Mouse (Mus musculus) limb, embryonic 10.5 days (tissue): ENCODE results near the gene Olfr916. TPM values are rescaled to one million over a fixed set of nuclear protein-coding genes. Genes with fewer than 3 reads are reported as not detected.

Experiments
- DNase-seq: peaks from one replicate; pipeline ENCODE4 v3.0.0-alpha.2; 2017; ENCODE audit warnings: low spot score
- H3K27ac ChIP-seq: fragments of 300-500 bp; sonication (generic); 2 replicates; pipeline ENCODE4 v1.5.1; 2016; ENCODE audit warnings: mild to moderate bottlenecking
- H3K27me3 ChIP-seq: fragments of 300-500 bp; sonication (generic); 2 replicates; pipeline ENCODE4 v1.6.1; 2016; ENCODE audit warnings: low read depth, mild to moderate bottlenecking; ENCODE audit not compliant: poor library complexity, severe bottlenecking
- H3K36me3 ChIP-seq: fragments of 300-500 bp; sonication (generic); 2 replicates; pipeline ENCODE4 v1.6.1; 2016; ENCODE audit warnings: mild to moderate bottlenecking, moderate library complexity
- H3K4me1 ChIP-seq: fragments of 300-500 bp; sonication (generic); 2 replicates; pipeline ENCODE4 v1.6.1; 2016
- H3K4me3 ChIP-seq: fragments of 300-500 bp; sonication (generic); 2 replicates; pipeline ENCODE4 v1.5.1; 2016; ENCODE audit warnings: mild to moderate bottlenecking, moderate library complexity
- H3K9me3 ChIP-seq: fragments of 300-500 bp; sonication (generic); replicated peaks from 2 replicates; pipeline ENCODE4 v1.6.1; 2016; ENCODE audit warnings: mild to moderate bottlenecking
- WGBS: fragments of 180-500 bp; shearing (Covaris S2); methylation state at CpG from one replicate; pipeline ENCODE4 v1.1.7; 2016; 5-methylcytosine and 5-hydroxymethylcytosine counted together
- polyA plus RNA-seq: library from polyadenylated mRNA; unstranded; fragments of >200 nt; fragmentation: Nextera tagmentation; extraction: Ambion mirVana; gene quantifications from 2 replicates; pipeline ENCODE4 v1.2.1, GENCODE M21; 2016

Gene Olfr916
- not detected in 2 replicates for polyA plus RNA-seq

DNA sequence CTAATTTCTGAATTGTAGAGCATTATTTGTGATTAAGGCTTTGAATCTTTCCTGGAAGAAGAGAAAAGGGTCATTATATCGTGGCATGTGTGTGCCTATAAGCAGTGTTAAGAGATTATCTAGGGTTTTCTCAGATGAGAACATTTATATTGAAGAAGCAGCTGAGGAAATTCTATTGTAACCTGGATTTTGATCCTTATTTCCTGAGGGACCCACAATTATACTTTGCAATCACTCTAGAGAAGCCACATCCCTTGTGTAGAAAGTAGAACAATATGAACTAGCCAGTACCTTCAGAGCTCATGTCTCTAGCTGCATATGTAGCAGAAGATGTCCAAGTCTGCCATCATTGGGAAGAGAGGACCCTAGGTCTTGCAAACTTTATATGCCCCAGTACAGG is at the start of gene Olfr916:
TSS of gene Olfr916 (minus strand) at position 101 of the 400 bp plus-strand sequence.
- Histone ChIP-seq H3K36me3 (no peaks in the 10 kb centered on the region), H3K27ac (no peak within 1 kb of the TSS), H3K4me1 (no peaks in the 10 kb centered on the region), H3K4me3 (no peak within 1 kb of the TSS), H3K27me3 (no peaks in the 10 kb centered on the region), H3K9me3 (no peaks in the 10 kb centered on the region)
- DNase-seq = no peak
- 78% methylated on average over 1 of the region's 1 CpGs for WGBS

DNA sequence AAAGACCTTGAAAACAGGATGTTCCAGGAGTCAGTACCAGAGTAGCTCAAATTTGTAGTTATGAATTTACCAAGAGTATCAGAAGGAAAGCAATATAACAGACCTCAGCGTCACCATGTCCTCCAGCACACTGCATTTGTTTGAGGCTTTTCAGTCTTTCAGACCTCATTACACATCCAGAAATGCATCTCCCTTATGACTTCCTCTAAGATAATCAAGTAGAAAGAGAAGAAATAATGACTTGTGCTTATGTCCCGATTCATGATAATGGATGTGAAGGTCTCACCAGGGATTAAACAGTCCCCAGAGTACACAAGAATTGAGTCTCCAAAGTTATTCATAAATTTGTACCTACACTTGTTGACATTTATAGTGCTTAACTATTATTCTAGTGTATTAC is 14.8 kb upstream of the Olfr916 start, which contains the start of gene Olfr918:
TSS of gene Olfr918 (minus strand) at position 101 of the 400 bp plus-strand sequence.
- no peaks in the 10 kb centered on the region for H3K27me3 ChIP-seq
- no peak within 1 kb of the TSS for H3K27ac ChIP-seq
- no peaks in the 10 kb centered on the region for H3K9me3 ChIP-seq
- H3K4me3 ChIP-seq = no peak within 1 kb of the TSS
- H3K4me1 ChIP-seq = no peaks in the 10 kb centered on the region
- no peak for DNase-seq
- WGBS = 95% methylated on average over 2 of the region's 2 CpGs
- H3K36me3 ChIP-seq = no peaks in the 10 kb centered on the region

DNA sequence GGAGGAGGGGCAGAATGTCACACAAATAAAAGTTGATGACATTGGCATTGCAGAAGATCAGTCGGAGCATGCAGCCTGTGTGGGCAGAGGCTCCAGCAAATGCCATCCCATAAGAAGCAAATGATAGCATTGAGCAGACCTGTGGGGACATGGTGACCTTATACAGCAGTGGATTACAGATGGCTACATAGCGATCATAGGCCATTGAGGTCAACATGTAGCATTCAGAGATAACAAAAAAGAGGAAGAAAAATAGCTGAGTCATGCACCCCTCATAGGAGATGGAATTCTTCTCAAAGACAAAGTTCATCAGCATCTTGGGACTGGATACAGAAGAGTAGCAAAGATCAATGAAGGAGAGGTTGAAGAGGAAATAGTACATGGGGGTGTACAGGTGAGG is 13.2 kb upstream of the Olfr916 start:
- no peaks in the 10 kb centered on the region for H3K4me1 ChIP-seq
- no peaks in the 10 kb centered on the region for H3K9me3 ChIP-seq
- 90% methylated on average over 2 of the region's 2 CpGs for WGBS
- H3K4me3 ChIP-seq = no peak overlapping the region
- no peaks in the 10 kb centered on the region for H3K27me3 ChIP-seq
- DNase-seq = no peak
- H3K27ac ChIP-seq = no peak overlapping the region
- no peaks in the 10 kb centered on the region for H3K36me3 ChIP-seq

DNA sequence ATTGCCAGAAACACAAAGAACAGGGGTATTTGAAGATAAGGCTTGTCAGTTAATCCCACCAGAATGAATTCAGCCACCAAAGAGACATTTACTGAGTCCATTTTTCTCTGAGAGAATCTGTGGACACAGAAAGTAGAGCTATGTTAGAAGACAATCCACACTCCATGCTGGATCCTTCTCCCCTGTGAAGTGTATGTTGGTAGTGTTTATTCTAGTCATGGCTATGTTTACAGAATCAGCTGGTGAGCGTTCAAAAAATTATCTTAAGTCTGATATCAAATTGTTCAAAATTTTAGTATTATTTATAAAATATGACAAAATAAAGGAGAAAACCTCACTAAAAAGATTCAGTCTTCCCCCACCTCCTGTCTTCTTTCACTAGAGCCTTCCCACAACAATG is 6.1 kb upstream of the Olfr916 start, which contains the start of gene Olfr917:
TSS of gene Olfr917 (minus strand) at position 101 of the 400 bp plus-strand sequence.
- no peaks in the 10 kb centered on the region for H3K36me3 ChIP-seq
- DNase-seq = no peak
- H3K27me3 ChIP-seq = no peaks in the 10 kb centered on the region
- 91% methylated on average over 1 of the region's 1 CpGs for WGBS
- no peaks in the 10 kb centered on the region for H3K4me1 ChIP-seq
- H3K27ac ChIP-seq = no peak within 1 kb of the TSS
- H3K9me3 ChIP-seq = no peaks in the 10 kb centered on the region
- no peak within 1 kb of the TSS for H3K4me3 ChIP-seq

DNA sequence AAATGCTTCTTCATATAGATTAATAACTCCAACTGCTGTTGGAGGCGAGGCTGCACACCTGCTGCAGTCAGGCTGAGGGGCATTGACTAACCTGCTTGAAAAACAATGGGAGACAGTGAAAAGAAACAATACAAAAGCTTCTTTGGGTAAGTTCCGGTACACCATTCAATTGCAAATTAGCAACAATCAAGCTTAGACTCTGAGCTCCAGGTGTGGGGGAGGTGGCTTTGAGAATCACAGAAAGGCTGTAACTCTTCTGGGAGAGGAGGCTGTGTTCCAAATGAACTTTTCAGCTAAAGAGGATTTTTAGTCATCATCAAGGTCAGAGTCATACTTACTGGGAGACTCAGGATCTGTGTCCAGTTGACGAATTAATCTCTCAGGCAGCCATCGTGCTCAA is 27.3 kb downstream of the Olfr916 start:
- H3K4me3 ChIP-seq = no peak overlapping the region
- no peaks in the 10 kb centered on the region for H3K27me3 ChIP-seq
- no peak overlapping the region for H3K27ac ChIP-seq
- WGBS = 83% methylated on average over 4 of the region's 4 CpGs
- H3K36me3 ChIP-seq = no peaks in the 10 kb centered on the region
- H3K9me3 ChIP-seq = no peaks in the 10 kb centered on the region
- DNase-seq = no peak
- no peaks in the 10 kb centered on the region for H3K4me1 ChIP-seq

Other genes starting within 250 kb of the Olfr916 start
- not detected in 2 replicates for gene Olfr901, start 230.4 kb downstream of the Olfr916 start, polyA plus RNA-seq
- gene Olfr902, start 212.2 kb downstream of the Olfr916 start, polyA plus RNA-seq = not detected in 2 replicates
- gene Olfr904, start 196.7 kb downstream of the Olfr916 start, polyA plus RNA-seq = not detected in 2 replicates
- not detected in 2 replicates for gene Olfr905, start 188.8 kb downstream of the Olfr916 start, polyA plus RNA-seq
- not detected in 2 replicates for gene Olfr906, start 172.8 kb downstream of the Olfr916 start, polyA plus RNA-seq
- gene Olfr907, start 164.1 kb downstream of the Olfr916 start, polyA plus RNA-seq = not detected in 2 replicates
- not detected in 2 replicates for gene Olfr911-ps1, start 138.3 kb downstream of the Olfr916 start, polyA plus RNA-seq
- gene Olfr910, start 122.0 kb downstream of the Olfr916 start, polyA plus RNA-seq = not detected in 2 replicates
- not detected in 2 replicates for gene Olfr912, start 79.7 kb downstream of the Olfr916 start, polyA plus RNA-seq
- gene Olfr913, start 67.1 kb downstream of the Olfr916 start, polyA plus RNA-seq = not detected in 2 replicates
- gene Olfr914, start 54.8 kb downstream of the Olfr916 start, polyA plus RNA-seq = not detected in 2 replicates
- gene Olfr917, start 6.0 kb upstream of the Olfr916 start, polyA plus RNA-seq = not detected in 2 replicates
- gene Olfr918, start 14.7 kb upstream of the Olfr916 start, polyA plus RNA-seq = not detected in 2 replicates
- gene Olfr919, start 43.8 kb upstream of the Olfr916 start, polyA plus RNA-seq = not detected in 2 replicates
- 4.8 and 7.8 TPM in 2 replicates for gene Vwa5a, start 58.4 kb upstream of the Olfr916 start, polyA plus RNA-seq
- 0.04 TPM in 1 of 2 replicates, not detected in the other for gene Olfr920, start 92.4 kb upstream of the Olfr916 start, polyA plus RNA-seq
- gene Olfr921, start 113.2 kb upstream of the Olfr916 start, polyA plus RNA-seq = not detected in 2 replicates
- gene Olfr922, start 154.7 kb upstream of the Olfr916 start, polyA plus RNA-seq = not detected in 2 replicates
- not detected in 2 replicates for gene Olfr923, start 166.7 kb upstream of the Olfr916 start, polyA plus RNA-seq
- not detected in 2 replicates for gene Olfr924, start 184.6 kb upstream of the Olfr916 start, polyA plus RNA-seq
- not detected in 2 replicates for gene Olfr26, start 195.2 kb upstream of the Olfr916 start, polyA plus RNA-seq
- gene Olfr926, start 217.3 kb upstream of the Olfr916 start, polyA plus RNA-seq = not detected in 2 replicates